Mouse (Mus musculus): ENCODE data around the gene Fbxl17. TPM values are rescaled to one million over a fixed set of nuclear protein-coding genes. Genes with fewer than 3 reads are reported as not detected.

Gene Fbxl17
- polyA plus RNA-seq, 1 experiment from 2014 or later = 5.8 TPM

GRCm38 (mm10) chr17:63189274-63189673 lies 310.5 kb downstream of the Fbxl17 start:
- Histone ChIP-seq H3K27ac (ENCODE audit: low read depth, low read length) (no peak overlapping the region), H3K9me3 (ENCODE audit: control insufficient read depth, low read length) (no peaks in the 10 kb centered on the region), H3K4me2 (ENCODE audit: low read depth, low read length, severe bottlenecking) (no peak overlapping the region), H3K9ac (ENCODE audit: low read length) (no peak overlapping the region), H3K4me3 (ENCODE audit: low read depth, low read length) (no peak overlapping the region), H3K27me3 (ENCODE audit: control insufficient read depth, insufficient read depth, low read length) (no peaks in the 10 kb centered on the region), H3K36me3 (ENCODE audit: control insufficient read depth, insufficient read depth, low read length) (no peaks in the 10 kb centered on the region), H3K4me1 (replicated peaks; ENCODE audit: control insufficient read depth, insufficient read depth, low read length) (peaks cover 9% of the 10 kb centered on the region; the same call in 1 of the 2 replicates)
- DNase-seq (ENCODE audit: low spot score) = no peak
- WGBS = 92% methylated on average over 8 of the region's 8 CpGs
- no peak for ATAC-seq (replicated peaks; ENCODE audit: low FRiP score)

GRCm38 (mm10) chr17:63185531-63185930 lies 314.3 kb downstream of the Fbxl17 start:
- Histone ChIP-seq H3K27me3 (ENCODE audit: control insufficient read depth, insufficient read depth, low read length) (no peaks in the 10 kb centered on the region), H3K27ac (ENCODE audit: low read depth, low read length) (no peak overlapping the region)

GRCm38 (mm10) chr17:63184844-63185504 lies 314.8 kb downstream of the Fbxl17 start:
- peaks cover 9% of the 10 kb centered on the region; the same call in 1 of the 2 replicates for H3K4me1 ChIP-seq (replicated peaks; ENCODE audit: control insufficient read depth, insufficient read depth, low read length)
- H3K27ac ChIP-seq (ENCODE audit: low read depth, low read length) = no peak overlapping the region
- peak; percentile 66 for ATAC-seq (replicated peaks; ENCODE audit: low FRiP score)
- 40% methylated on average over 10 of the region's 10 CpGs for WGBS
- no peak overlapping the region for H3K9ac ChIP-seq (ENCODE audit: low read length)
- DNase-seq (ENCODE audit: low spot score) = no peak
- H3K4me3 ChIP-seq (ENCODE audit: low read depth, low read length) = no peak overlapping the region
- H3K27me3 ChIP-seq (ENCODE audit: control insufficient read depth, insufficient read depth, low read length) = no peaks in the 10 kb centered on the region
- H3K9me3 ChIP-seq (ENCODE audit: control insufficient read depth, low read length) = no peaks in the 10 kb centered on the region
- peak overlapping the region; percentile 26; the same call in 1 of the 2 replicates for H3K4me2 ChIP-seq (ENCODE audit: low read depth, low read length, severe bottlenecking)
- H3K36me3 ChIP-seq (ENCODE audit: control insufficient read depth, insufficient read depth, low read length) = no peaks in the 10 kb centered on the region

More at GRCm38 (mm10) chr17:63185531-63185930, 314.3 kb downstream of the Fbxl17 start:
- H3K4me1 ChIP-seq (replicated peaks; ENCODE audit: control insufficient read depth, insufficient read depth, low read length) = peaks cover 9% of the 10 kb centered on the region; the same call in 1 of the 2 replicates
- peak; percentile 67 for ATAC-seq (replicated peaks; ENCODE audit: low FRiP score)
- H3K9ac ChIP-seq (ENCODE audit: low read length) = no peak overlapping the region
- H3K4me2 ChIP-seq (ENCODE audit: low read depth, low read length, severe bottlenecking) = peak overlapping the region; percentile 26; the same call in 1 of the 2 replicates
- 31% methylated on average over 9 of the region's 9 CpGs for WGBS
- no peak for DNase-seq (ENCODE audit: low spot score)
- no peaks in the 10 kb centered on the region for H3K36me3 ChIP-seq (ENCODE audit: control insufficient read depth, insufficient read depth, low read length)
- H3K9me3 ChIP-seq (ENCODE audit: control insufficient read depth, low read length) = no peaks in the 10 kb centered on the region
- no peak overlapping the region for H3K4me3 ChIP-seq (ENCODE audit: low read depth, low read length)

- ATAC-seq (replicated peaks; ENCODE audit: low FRiP score) (no peak), DNase-seq (ENCODE audit: low spot score) (no peak)
- WGBS = 63% methylated on average over 3 of the region's 3 CpGs
- Histone ChIP-seq H3K4me2 (ENCODE audit: low read depth, low read length, severe bottlenecking) (no peak overlapping the region), H3K27me3 (ENCODE audit: control insufficient read depth, insufficient read depth, low read length) (no peaks in the 10 kb centered on the region), H3K36me3 (ENCODE audit: control insufficient read depth, insufficient read depth, low read length) (no peaks in the 10 kb centered on the region), H3K4me3 (ENCODE audit: low read depth, low read length) (no peak overlapping the region), H3K9me3 (ENCODE audit: control insufficient read depth, low read length) (no peaks in the 10 kb centered on the region), H3K27ac (ENCODE audit: low read depth, low read length) (no peak overlapping the region), H3K4me1 (replicated peaks; ENCODE audit: control insufficient read depth, insufficient read depth, low read length) (peaks cover 9% of the 10 kb centered on the region; the same call in 1 of the 2 replicates), H3K9ac (ENCODE audit: low read length) (no peak overlapping the region)
These were observed 316.4 kb downstream of the Fbxl17 start for GRCm38 (mm10) chr17:63183431-63183830.

- Histone ChIP-seq H3K4me1 (replicated peaks; ENCODE audit: control insufficient read depth, insufficient read depth, low read length) (peaks cover 9% of the 10 kb centered on the region; the same call in 1 of the 2 replicates), H3K9me3 (ENCODE audit: control insufficient read depth, low read length) (no peaks in the 10 kb centered on the region), H3K9ac (ENCODE audit: low read length) (no peak overlapping the region), H3K27ac (ENCODE audit: low read depth, low read length) (no peak overlapping the region), H3K4me3 (ENCODE audit: low read depth, low read length) (no peak overlapping the region), H3K36me3 (ENCODE audit: control insufficient read depth, insufficient read depth, low read length) (no peaks in the 10 kb centered on the region), H3K4me2 (ENCODE audit: low read depth, low read length, severe bottlenecking) (no peak overlapping the region), H3K27me3 (ENCODE audit: control insufficient read depth, insufficient read depth, low read length) (no peaks in the 10 kb centered on the region; the same call in 1 of the 2 replicates)
- WGBS = 92% methylated on average over 5 of the region's 5 CpGs
- DNase-seq (ENCODE audit: low spot score) = no peak
- ATAC-seq (replicated peaks; ENCODE audit: low FRiP score) = no peak
These were observed 318.2 kb downstream of the Fbxl17 start for GRCm38 (mm10) chr17:63181661-63182060.

GRCm38 (mm10) chr17:63180042-63180441 lies 319.8 kb downstream of the Fbxl17 start:
- Histone ChIP-seq H3K36me3 (ENCODE audit: control insufficient read depth, insufficient read depth, low read length) (no peaks in the 10 kb centered on the region), H3K27ac (ENCODE audit: low read depth, low read length) (no peak overlapping the region), H3K9ac (ENCODE audit: low read length) (no peak overlapping the region), H3K9me3 (ENCODE audit: control insufficient read depth, low read length) (no peaks in the 10 kb centered on the region), H3K4me2 (ENCODE audit: low read depth, low read length, severe bottlenecking) (no peak overlapping the region), H3K27me3 (ENCODE audit: control insufficient read depth, insufficient read depth, low read length) (peaks cover 4% of the 10 kb centered on the region), H3K4me3 (ENCODE audit: low read depth, low read length) (no peak overlapping the region), H3K4me1 (replicated peaks; ENCODE audit: control insufficient read depth, insufficient read depth, low read length) (peaks cover 7% of the 10 kb centered on the region; the same call in 1 of the 2 replicates)
- 84% methylated on average over 3 of the region's 3 CpGs for WGBS
- ATAC-seq (replicated peaks; ENCODE audit: low FRiP score) (no peak), DNase-seq (ENCODE audit: low spot score) (no peak)

GRCm38 (mm10) chr17:63178331-63178730 lies 321.5 kb downstream of the Fbxl17 start:
- no peak overlapping the region for H3K27ac ChIP-seq (ENCODE audit: low read depth, low read length)
- H3K36me3 ChIP-seq (ENCODE audit: control insufficient read depth, insufficient read depth, low read length) = no peaks in the 10 kb centered on the region
- no peak for DNase-seq (ENCODE audit: low spot score)
- H3K9me3 ChIP-seq (ENCODE audit: control insufficient read depth, low read length) = no peaks in the 10 kb centered on the region
- peaks cover 4% of the 10 kb centered on the region; the same call in 1 of the 2 replicates for H3K4me1 ChIP-seq (replicated peaks; ENCODE audit: control insufficient read depth, insufficient read depth, low read length)
- WGBS = 83% methylated on average over 2 of the region's 2 CpGs
- H3K27me3 ChIP-seq (ENCODE audit: control insufficient read depth, insufficient read depth, low read length) = peaks cover 16% of the 10 kb centered on the region
- no peak overlapping the region for H3K9ac ChIP-seq (ENCODE audit: low read length)
- no peak for ATAC-seq (replicated peaks; ENCODE audit: low FRiP score)
- no peak overlapping the region for H3K4me3 ChIP-seq (ENCODE audit: low read depth, low read length)
- H3K4me2 ChIP-seq (ENCODE audit: low read depth, low read length, severe bottlenecking) = no peak overlapping the region

GRCm38 (mm10) chr17:63176411-63176810 lies 323.4 kb downstream of the Fbxl17 start:
- peaks cover 17% of the 10 kb centered on the region for H3K27me3 ChIP-seq (ENCODE audit: control insufficient read depth, insufficient read depth, low read length)
- peaks cover 7% of the 10 kb centered on the region; the same call in 1 of the 2 replicates for H3K4me1 ChIP-seq (replicated peaks; ENCODE audit: control insufficient read depth, insufficient read depth, low read length)
- H3K9ac ChIP-seq (ENCODE audit: low read length) = no peak overlapping the region
- H3K27ac ChIP-seq (ENCODE audit: low read depth, low read length) = no peak overlapping the region
- no peaks in the 10 kb centered on the region for H3K36me3 ChIP-seq (ENCODE audit: control insufficient read depth, insufficient read depth, low read length)
- H3K4me2 ChIP-seq (ENCODE audit: low read depth, low read length, severe bottlenecking) = no peak overlapping the region
- 49% methylated on average over 5 of the region's 5 CpGs for WGBS
- DNase-seq (ENCODE audit: low spot score) (no peak), ATAC-seq (replicated peaks; ENCODE audit: low FRiP score) (no peak)
- no peak overlapping the region for H3K4me3 ChIP-seq (ENCODE audit: low read depth, low read length)
- no peaks in the 10 kb centered on the region for H3K9me3 ChIP-seq (ENCODE audit: control insufficient read depth, low read length)

- Histone ChIP-seq H3K9me3 (ENCODE audit: control insufficient read depth, low read length) (no peaks in the 10 kb centered on the region), H3K4me2 (ENCODE audit: low read depth, low read length, severe bottlenecking) (no peak overlapping the region), H3K27ac (ENCODE audit: low read depth, low read length) (no peak overlapping the region), H3K9ac (ENCODE audit: low read length) (no peak overlapping the region), H3K27me3 (ENCODE audit: control insufficient read depth, insufficient read depth, low read length) (peaks cover 28% of the 10 kb centered on the region), H3K4me1 (replicated peaks; ENCODE audit: control insufficient read depth, insufficient read depth, low read length) (peaks cover 10% of the 10 kb centered on the region; the same call in 1 of the 2 replicates), H3K4me3 (ENCODE audit: low read depth, low read length) (no peak overlapping the region), H3K36me3 (ENCODE audit: control insufficient read depth, insufficient read depth, low read length) (no peaks in the 10 kb centered on the region)
- ATAC-seq (replicated peaks; ENCODE audit: low FRiP score) (peak; percentile 30), DNase-seq (ENCODE audit: low spot score) (no peak)
- WGBS = 9% methylated on average over 1 of the region's 1 CpGs
These were observed 327.1 kb downstream of the Fbxl17 start for GRCm38 (mm10) chr17:63172697-63173096.
